Mouse (Mus musculus) heart, adult 9 months (tissue): ENCODE results near the gene Fndc3b.

Source experiments
- DNase-seq, 2 experiments: peaks; one replicate each; pipeline ENCODE4 v3.0.0; 2022; ENCODE audit warnings: low spot score in 2 of 2

Gene Fndc3b

GRCm38 (mm10) chr3:27469971-27470370 is 241.1 kb downstream of the Fndc3b start:
- DNase-seq, result no peak

- no peak for DNase-seq
Observed at GRCm38 (mm10) chr3:27467505-27468020, 243.5 kb downstream of the Fndc3b start.

- peak; percentile 37 to 71 for DNase-seq
Observed at GRCm38 (mm10) chr3:27466297-27466901, 244.7 kb downstream of the Fndc3b start.

- no peak for DNase-seq
Observed at GRCm38 (mm10) chr3:27463373-27463772, 247.7 kb downstream of the Fndc3b start.

- peak; percentile 27 to 49 for DNase-seq
Observed at GRCm38 (mm10) chr3:27462934-27463333, 248.2 kb downstream of the Fndc3b start.

GRCm38 (mm10) chr3:27462316-27462902 is 248.7 kb downstream of the Fndc3b start:
- DNase-seq, result no peak

- no peak for DNase-seq
Observed at GRCm38 (mm10) chr3:27461861-27462260, 249.2 kb downstream of the Fndc3b start.

GRCm38 (mm10) chr3:27461037-27461436 is 250.1 kb downstream of the Fndc3b start:
- DNase-seq, result peak; percentile 48 to 66

GRCm38 (mm10) chr3:27458416-27458815 is 252.7 kb downstream of the Fndc3b start:
- DNase-seq, result no peak

- no peak for DNase-seq
Observed at GRCm38 (mm10) chr3:27456514-27456913, 254.6 kb downstream of the Fndc3b start.

GRCm38 (mm10) chr3:27454402-27455195 is 256.5 kb downstream of the Fndc3b start:
- DNase-seq, result no peak

- DNase-seq, result peak in 1 of 2 experiments; percentile 25
Observed at GRCm38 (mm10) chr3:27453453-27454098, 257.5 kb downstream of the Fndc3b start.

- no peak for DNase-seq
Observed at GRCm38 (mm10) chr3:27449447-27449846, 261.7 kb downstream of the Fndc3b start.

- DNase-seq, result no peak
Observed at GRCm38 (mm10) chr3:27448367-27448766, 262.7 kb downstream of the Fndc3b start.

- DNase-seq, result no peak
Observed at GRCm38 (mm10) chr3:27439704-27440103, 271.4 kb downstream of the Fndc3b start.

- DNase-seq, result no peak
Observed at GRCm38 (mm10) chr3:27435096-27435620, 275.9 kb downstream of the Fndc3b start.

- no peak for DNase-seq
Observed at GRCm38 (mm10) chr3:27432981-27433380, 278.1 kb downstream of the Fndc3b start.

- peak; percentile 36 to 42 for DNase-seq
Observed at GRCm38 (mm10) chr3:27430621-27431263, 280.4 kb downstream of the Fndc3b start.

- no peak for DNase-seq
Observed at GRCm38 (mm10) chr3:27427406-27427805, 283.7 kb downstream of the Fndc3b start.

- no peak for DNase-seq
Observed at GRCm38 (mm10) chr3:27424049-27424667, 286.9 kb downstream of the Fndc3b start.

GRCm38 (mm10) chr3:27422521-27422920 is 288.6 kb downstream of the Fndc3b start:
- no peak for DNase-seq
